Mouse (Mus musculus) brain, embryonic 14.5 days (tissue): ENCODE data around the gene Crlf1.

Experiments
- CTCF ChIP-seq: fragments of 200-500 bp; IDR thresholded peaks from 2 replicates; pipeline ENCODE4 v1.5.1; 2012; ENCODE audit warnings: inconsistent platforms, mild to moderate bottlenecking, moderate library complexity, borderline replicate concordance; ENCODE audit not compliant: insufficient read depth, insufficient read length; ENCODE audit errors: extremely low read depth
- POLR2A ChIP-seq: fragments of 200-500 bp; IDR thresholded peaks from 2 replicates; pipeline ENCODE4 v1.6.1; 2012; ENCODE audit warnings: mild to moderate bottlenecking, inconsistent platforms, borderline replicate concordance; ENCODE audit not compliant: poor library complexity, insufficient read depth, insufficient read length, severe bottlenecking; ENCODE audit errors: extremely low read depth

DNA sequence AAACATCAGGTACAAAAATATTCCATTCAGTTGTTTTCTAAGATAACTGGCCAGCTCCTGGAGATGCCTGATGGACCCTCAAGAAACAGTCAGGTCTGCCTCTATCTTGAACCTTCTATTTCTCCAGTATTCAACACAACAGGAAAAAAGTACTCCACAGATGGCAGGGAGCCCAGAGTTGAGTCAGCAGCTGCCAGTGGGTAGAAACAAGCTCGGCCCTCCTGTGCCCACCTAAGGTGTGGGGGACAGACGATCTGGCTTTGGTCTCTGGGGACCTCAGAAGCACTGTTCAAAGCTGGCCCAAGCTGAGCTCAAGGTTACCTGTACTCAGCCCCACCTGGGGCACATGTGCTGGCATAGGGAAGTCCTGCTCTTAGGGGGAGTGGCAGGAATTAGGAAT, 20.5 kb downstream of the Crlf1 start:
- no peak for TF ChIP-seq CTCF
- no peak for TF ChIP-seq POLR2A
